Mouse (Mus musculus) lung, adult 2 months (tissue): Measurements from ENCODE around the gene Cpm.

Experiments
- CTCF ChIP-seq: fragments of 200-500 bp; IDR thresholded peaks from 2 replicates; pipeline ENCODE4 v1.5.1; 2011; ENCODE audit warnings: mild to moderate bottlenecking, low read length, control low read depth; ENCODE audit not compliant: insufficient read depth
- POLR2A ChIP-seq: fragments of 200-500 bp; IDR thresholded peaks from 2 replicates; pipeline ENCODE4 v1.6.1; 2011; ENCODE audit warnings: low read depth, mild to moderate bottlenecking, control low read depth, low read length, borderline replicate concordance; ENCODE audit errors: extremely low read depth

DNA sequence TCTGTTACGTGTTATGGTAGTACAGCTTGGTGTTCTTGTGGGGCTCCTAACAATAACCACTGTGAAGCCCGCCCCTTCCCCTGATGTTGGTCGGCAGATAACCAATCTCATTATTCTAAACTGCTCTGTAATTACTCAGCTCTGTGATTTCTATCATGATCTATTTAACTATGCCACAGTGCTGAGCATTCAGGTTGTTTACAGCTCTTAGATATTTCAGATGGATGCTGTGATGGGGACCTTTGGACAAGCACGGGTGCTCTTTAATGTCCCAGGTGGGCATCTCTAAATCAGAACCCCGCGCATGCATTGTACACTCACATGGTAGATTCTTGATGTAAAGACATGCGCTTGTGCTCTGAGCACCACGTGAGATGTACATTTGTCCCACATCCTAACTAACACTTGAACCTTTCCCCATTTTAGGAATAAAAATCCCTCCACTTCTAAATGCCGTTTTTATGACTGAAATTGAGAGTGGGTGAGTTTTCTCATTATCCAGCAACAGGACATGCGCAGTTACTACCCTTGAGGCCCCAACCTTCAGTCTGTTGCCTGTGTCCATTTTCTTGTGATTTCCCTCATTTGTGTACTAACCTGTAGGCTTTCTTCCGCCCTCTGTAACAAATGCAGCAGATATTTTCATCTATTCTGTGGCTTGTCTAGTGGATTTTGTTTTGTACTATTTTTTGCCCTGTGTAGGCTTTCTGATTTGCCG is 14.6 kb downstream of the Cpm start:
- TF ChIP-seq POLR2A (no peak), CTCF (no peak)
